ENCODE assay signal across 8 mouse cellular contexts in the genomic region with DNA sequence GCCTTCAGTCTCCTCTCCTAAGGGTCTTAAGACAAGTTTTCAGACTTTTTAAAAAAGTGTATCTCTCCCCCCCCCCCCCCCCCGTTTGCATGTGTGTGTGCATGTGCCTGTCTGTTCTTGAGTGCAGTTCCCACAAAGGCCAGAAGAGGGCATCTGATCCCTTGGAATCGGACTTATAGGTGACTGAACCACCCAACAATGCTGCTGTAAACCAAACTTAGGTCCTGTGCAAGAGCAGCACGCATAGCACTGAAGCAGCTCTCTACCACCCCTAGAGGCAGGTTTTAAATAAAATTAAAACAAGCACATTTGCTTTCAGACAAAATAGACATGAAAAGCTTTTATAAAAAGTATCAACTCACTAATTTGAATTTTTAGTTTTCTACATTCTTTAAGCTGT. TPM values are rescaled to one million over a fixed set of nuclear protein-coding genes. Genes with fewer than 3 reads are reported as not detected.
DNase-seq lines count a peak whose midpoint lies in the region.

No protein-coding gene starts in this region.

- DNase-seq in heart, postnatal 4 days = peak; percentile 71
- no peak for DNase-seq in heart, adult 9 months (ENCODE audit: low spot score in 2 of 2)
- DNase-seq in urinary bladder, postnatal 36 days (ENCODE audit: low spot score in 2 of 2) = peak; percentile 12 to 13
- no peak for DNase-seq in urinary bladder, postnatal 10 days (ENCODE audit: low spot score)
- DNase-seq in cerebellum, postnatal 14 days = peak; percentile 67 to 81
- DNase-seq in kidney, postnatal 14 days = peak; percentile 59
- peak; percentile 71 for DNase-seq in retina, embryonic 14.5 days (ENCODE audit: low spot score)
- DNase-seq in spleen, adult 18-20 months = no peak

RNA-seq across cellular contexts. Expression of a gene that starts 33.9 kb away (rescaled TPM):
- total RNA-seq in heart, postnatal 4 days (2021) = 10 to 100 TPM; 16.0 to 18.5 TPM

Comparison
In these comparisons a context has a peak if more than half of its experiments do, and no peak if none do; other contexts are left out.
1. DNase-seq: peak in heart, postnatal 4 days (single experiment), urinary bladder, postnatal 36 days (2 of 2), cerebellum, postnatal 14 days (2 of 2), kidney, postnatal 14 days (single experiment) and retina, embryonic 14.5 days (single experiment); none in heart, adult 9 months (0 of 2), urinary bladder, postnatal 10 days (single experiment) and spleen, adult 18-20 months (0 of 2).